Mouse (Mus musculus): ENCODE results near the gene Orai1. TPM values are rescaled to one million over a fixed set of nuclear protein-coding genes. Genes with fewer than 3 reads are reported as not detected.
A peak's percentile ranks its signal among the peaks of the same experiment; 100 is the strongest.
"Not testable (repeated sequence)": the region's sequence is repeated elsewhere in the genome, so short reads cannot be mapped to it uniquely, and the experiment has no call there.

Orai1 gene
- 10 to 100 TPM; 31.9 to 33.4 TPM for total RNA-seq (2021)
- long read RNA-seq, experiment 1, transcript Orai1-202 (2 exons, 1,875 nt): major isoform, 35 of 39 reads
- long read RNA-seq, experiment 1, partial matches to known transcripts: 0 of 39 reads
- long read RNA-seq, experiment 1, other reads (novel, unspliced or antisense): 4 of 39 reads
- long read RNA-seq, experiment 2, transcript Orai1-202 (2 exons, 1,875 nt): major isoform, 44 of 48 reads
- long read RNA-seq, experiment 2, partial matches to known transcripts: 0 of 48 reads
- long read RNA-seq, experiment 2, other reads (novel, unspliced or antisense): 4 of 48 reads

GRCm38 (mm10) chr5:123014753-123015701 is at the start of gene Orai1:
TSS of gene Orai1 (plus strand) at chr5:123015074.
- peak; percentile 99 for DNase-seq (ENCODE audit: low spot score)

DNA sequence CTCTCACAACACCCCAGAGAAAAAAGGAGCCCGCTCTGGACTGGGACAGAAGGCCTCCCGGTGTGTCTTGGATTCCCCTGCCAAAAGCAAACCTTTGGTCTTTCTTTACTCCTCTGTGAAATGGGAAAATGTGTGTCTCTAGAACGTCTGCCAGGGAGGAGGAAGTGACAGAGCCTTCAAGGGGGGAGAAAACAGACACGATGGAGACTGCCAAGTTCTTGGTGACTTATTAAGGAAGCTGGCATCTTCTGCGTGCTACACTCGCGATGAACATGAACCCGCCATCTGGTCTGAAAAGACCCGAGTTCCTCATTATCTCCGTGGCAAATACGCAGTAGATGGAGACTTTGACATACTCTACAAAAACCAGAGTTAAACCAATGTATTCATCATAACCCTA is 49.4 kb upstream of the Orai1 start:
- no peak for DNase-seq (ENCODE audit: low spot score)

- peak; percentile 84 for DNase-seq (ENCODE audit: low spot score)
These were observed 46.6 kb upstream of the Orai1 start for GRCm38 (mm10) chr5:122968322-122968721.

- DNase-seq (ENCODE audit: low spot score): no peak
These were observed 44.8 kb upstream of the Orai1 start for GRCm38 (mm10) chr5:122970056-122970455.

- no peak for DNase-seq (ENCODE audit: low spot score)
These were observed 43.4 kb upstream of the Orai1 start for GRCm38 (mm10) chr5:122971438-122971837.

DNA sequence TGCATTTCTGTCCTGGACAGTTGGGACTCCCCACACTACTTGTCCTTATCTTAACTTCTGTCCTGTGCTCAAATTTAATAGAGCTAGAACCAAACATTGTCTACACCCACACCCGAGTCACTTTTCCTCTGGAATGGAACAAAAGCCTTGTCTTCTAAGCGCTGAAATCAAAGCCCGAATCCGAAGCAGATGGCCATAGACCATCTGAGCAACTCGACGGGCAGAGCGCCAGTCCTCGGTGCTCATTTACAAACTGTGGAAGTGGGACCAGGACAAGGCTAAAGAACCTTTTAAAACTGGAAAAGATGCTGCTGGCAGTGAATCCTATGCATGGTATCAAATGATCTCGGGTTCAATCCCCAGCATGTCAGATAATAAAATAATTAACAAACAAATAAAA is 42.8 kb upstream of the Orai1 start:
- DNase-seq (ENCODE audit: low spot score): no peak

DNA sequence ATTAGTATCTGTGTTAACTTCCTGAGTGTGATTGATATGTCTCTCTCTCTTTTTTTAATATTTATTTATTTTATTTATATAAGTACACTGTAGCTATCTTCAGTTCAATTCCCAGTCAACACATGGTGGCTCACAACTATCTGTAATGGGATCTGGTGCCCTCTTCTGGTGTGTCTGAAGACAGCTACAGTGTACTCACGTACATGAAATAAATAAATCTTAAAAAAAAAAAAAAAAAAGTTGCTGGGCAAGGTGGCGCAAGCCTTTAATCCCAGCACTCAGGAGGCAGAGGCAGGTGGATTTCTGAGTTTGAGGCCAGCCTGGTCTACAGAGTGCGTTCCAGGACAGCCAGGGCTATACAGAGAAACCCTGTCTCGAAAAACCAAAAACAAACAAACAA is 40.2 kb upstream of the Orai1 start:
- not testable (repeated sequence) for DNase-seq (ENCODE audit: low spot score)

DNA sequence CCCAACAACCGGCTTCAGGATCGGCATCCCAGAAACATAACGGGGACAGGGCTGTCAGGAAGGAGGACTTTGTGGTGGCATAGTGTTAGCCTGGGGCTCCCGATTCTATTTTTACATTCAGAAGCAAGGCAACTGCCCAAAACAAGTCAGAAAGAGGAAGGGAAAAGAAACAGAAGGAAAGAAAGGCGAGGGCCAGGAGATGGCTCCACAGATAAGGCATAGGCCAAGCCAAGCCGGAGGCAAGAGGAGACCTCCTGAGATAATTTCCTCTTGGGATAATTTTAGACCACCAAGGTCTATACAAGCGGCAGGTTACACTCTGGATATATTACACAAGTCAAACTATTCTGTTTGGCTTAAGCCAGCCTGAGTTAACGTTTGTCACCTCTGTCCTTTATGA is 35.9 kb upstream of the Orai1 start:
- DNase-seq (ENCODE audit: low spot score): no peak

DNA sequence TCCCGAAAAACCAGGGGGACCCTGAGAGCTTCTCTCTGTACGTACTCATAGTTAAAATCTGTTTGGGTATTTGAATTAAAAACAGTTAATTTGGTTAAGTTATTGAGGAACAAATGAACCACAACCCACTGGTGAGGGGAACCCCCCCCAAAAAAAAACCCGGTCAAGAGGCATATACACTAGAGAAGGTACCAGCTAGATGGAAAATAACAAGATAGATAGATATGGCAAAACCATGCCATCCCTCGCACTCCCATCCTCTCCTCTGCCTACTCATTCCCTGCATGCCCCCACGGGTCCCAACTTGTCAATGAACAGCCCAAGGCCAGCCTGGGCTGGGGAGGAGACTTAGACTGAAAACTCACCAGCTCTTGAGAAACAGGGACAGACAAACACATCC is 30.4 kb upstream of the Orai1 start:
- DNase-seq (ENCODE audit: low spot score): no peak

- DNase-seq (ENCODE audit: low spot score): no peak
These were observed 29.6 kb upstream of the Orai1 start for GRCm38 (mm10) chr5:122985276-122985675.

- no peak for DNase-seq (ENCODE audit: low spot score)
These were observed 28.8 kb upstream of the Orai1 start for GRCm38 (mm10) chr5:122986091-122986493.

DNA sequence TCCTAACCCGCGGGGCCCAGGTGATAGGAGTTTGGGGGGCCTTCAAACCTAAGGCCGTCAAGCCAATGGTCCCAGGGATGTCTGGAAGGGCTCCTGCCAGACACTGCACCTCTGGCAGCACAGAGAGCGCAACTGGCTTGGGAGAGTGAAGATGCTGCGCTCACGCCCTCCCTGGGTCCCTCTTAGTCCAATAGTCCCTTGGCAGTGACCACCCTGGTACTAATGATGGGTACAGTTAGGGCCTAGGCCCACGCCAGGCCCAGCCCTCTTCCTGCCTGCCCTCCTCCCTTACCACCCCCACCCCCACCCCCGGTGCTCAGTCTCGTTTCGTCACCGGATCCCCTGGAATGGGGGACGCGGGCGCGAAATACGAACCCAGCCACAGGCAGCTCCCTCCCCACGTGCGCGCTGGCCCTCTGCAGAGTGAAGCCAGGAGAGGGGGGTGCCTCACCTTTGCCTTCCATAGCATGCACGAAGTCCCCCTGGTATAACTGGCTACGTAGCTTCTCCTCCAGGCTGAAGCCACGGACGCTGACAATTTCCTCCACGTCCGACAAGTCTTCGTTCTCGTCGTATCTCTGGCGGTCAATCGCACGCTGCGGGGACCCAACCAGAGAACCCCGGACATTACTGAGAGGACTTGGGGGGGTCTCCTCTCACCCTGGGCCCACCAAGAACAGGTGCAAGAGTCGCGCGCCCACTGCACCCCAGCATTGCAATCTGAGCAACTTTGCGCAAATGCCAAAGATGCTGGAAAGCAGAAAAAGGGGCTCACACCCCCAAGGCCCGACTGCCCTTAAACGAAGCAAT is 27.5 kb upstream of the Orai1 start:
- peak; percentile 46 for DNase-seq (ENCODE audit: low spot score)

DNA sequence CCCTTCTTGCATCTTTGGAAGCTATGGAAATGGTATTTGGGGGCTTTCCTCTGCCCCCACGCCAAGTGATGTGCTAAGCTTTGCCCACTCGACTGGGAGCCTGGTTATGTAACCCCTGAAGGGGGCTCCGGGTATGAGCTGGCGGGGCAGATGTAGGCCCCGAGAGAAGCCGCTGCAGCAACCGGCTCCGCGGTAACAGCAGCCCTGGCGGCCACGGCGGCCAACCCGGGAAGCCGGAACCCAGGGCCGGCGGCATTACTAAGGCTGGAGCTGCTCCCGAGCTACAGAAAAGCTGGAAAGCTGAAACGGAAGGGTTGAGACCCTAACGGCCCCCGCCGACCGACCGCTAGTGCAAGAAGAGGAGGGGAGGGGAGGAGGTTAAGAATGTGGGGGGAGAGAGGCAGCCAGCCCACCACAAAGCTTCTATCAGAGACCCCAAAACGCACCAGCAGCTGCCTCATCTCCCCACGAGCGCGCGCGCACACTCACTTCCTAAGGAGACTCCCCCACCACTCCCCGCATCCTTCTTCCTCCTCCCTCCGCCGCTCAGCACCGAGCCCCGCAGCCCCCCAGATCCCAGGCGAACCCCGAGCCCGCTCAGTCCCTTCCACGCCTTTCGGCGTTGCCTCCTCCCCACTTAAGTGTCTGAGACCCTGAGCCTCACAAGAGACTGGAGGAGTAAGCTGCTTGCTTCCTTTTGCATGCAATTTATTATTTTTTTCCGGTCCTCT is 26.7 kb upstream of the Orai1 start:
- DNase-seq (ENCODE audit: low spot score): no peak

GRCm38 (mm10) chr5:122989001-122989525 is 25.8 kb upstream of the Orai1 start:
- peak; percentile 74 for DNase-seq (ENCODE audit: low spot score)

DNA sequence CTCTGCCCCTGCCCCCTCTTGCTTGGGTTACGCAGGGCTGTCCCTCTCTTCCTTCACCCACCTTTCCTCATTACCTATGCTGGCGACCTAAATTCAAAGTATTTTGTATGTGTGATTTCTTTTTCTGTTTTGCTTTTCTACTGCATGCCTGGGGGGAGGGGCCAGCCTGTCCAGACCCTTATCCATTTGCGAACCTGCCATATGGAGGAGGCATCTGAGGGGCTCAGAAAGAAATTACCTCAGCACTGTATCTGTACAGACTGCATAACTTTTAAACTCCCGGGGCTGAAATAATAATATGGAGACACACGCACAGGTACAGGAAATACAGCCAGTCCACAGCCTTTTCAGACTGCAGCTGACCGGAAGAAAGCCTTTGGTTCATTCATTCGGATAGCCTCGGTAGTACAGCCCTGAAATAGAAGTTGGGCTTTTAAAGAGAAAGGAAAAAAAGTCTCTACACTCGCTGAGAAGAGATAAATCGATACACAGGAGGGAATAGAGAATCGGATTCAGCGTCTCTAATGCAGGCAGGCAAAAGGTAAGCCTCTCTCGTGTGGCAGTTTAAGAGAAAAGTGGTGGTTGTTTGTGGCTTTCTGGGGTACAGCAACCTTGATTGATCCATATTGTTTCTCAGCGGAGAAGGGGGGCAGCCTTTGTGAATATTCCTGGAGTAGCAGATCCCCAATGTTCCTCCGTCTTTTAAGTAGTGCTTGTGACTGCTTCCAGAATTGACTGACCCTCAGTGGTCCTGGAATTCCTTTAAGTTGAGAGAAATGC is 25.1 kb upstream of the Orai1 start, which contains the start of gene Kdm2b:
Gene Kdm2b, minus strand, starts transcription at position 273 of the 780 bp plus-strand sequence.
- DNase-seq (ENCODE audit: low spot score): no peak

DNA sequence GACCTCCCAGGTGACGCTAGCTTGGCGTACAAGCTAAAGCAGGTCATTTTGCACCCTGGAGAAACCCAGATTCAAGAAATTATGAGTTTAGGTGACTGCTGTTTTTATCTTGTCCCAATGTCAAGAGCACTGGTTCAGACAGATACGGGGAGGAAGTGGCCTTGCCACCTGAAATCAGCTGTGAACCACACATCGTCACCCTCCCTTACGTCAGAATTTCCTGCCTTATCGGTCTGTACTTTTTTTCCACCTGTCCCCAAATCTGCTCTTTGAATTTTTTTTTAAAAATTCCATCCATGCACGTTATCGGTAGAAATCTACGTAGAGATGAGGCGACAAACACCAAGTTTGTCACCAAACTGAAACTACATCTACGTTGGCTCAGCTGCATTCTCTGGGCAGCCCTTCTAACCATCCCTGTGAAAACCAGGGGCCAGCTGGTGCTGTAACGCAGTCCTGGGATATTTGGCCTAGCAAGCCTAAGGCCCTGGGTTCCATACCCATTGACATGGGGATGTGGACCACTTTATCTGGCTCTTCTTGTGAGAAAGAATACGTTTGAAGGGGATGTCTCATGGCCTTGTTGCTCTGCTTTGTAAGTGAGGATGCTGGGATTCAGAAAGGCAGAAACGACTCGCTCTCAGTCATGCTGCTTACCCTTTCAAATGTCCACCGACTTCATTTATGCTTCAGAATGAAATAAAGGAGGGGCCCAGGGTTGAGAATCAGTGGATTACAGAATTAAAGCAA is 24.3 kb upstream of the Orai1 start:
- DNase-seq (ENCODE audit: low spot score): no peak

DNA sequence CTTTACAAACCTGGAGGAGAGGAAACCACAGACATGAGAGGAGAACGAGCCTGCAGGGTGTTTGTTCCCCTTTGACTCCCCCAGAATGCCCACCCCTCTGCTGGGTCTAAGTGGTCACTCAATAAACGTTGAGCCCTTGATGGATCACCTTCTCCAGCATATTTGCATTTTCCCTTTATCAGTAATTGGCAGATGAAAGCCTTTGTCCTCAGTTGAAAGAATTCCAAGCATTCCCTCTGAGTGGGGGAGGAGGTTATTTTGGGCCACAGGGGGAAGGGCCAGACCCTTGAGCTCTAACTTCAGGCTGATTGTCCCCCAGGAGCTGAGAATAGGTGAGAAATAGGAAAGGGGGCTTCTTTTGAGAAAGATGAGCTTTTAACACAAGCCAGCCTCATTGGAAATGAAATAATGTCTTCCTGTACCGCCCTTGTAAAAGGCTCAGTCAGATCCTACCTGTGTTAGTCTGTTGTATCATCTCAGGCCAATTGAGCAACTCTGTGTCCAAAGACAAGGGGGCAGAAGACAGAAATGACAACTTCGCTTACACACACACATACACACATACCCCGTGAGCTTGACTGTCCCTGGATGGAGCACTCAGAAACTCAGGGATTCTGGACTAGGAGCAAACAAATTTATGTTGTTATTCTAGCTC is 23.4 kb upstream of the Orai1 start:
- no peak for DNase-seq (ENCODE audit: low spot score)

DNA sequence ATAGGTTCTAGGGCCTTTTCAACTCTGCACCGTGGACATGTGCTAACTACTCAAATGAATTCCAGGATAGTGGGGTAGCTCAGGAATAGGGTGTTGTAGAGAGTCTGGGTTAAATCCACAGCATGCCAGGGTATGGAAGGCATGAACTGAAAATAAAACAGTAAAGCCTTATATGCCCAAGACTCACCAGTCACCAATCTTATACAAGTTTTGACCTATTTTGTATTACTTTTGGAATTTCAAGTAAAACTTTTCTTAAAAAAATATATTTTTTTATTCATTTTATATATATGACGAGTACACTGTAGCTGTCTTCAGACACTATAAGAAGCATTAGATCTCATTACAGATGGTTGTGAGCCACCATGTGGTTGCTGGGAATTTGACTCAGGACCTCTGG is 21.1 kb upstream of the Orai1 start:
- no peak for DNase-seq (ENCODE audit: low spot score)

Data from gastrocnemius, adult 18-20 months (tissue).